Mouse (Mus musculus): ENCODE data around the gene Fermt1. TPM values are rescaled to one million over a fixed set of nuclear protein-coding genes. Genes with fewer than 3 reads are reported as not detected.

The Fermt1 gene
- polyA plus RNA-seq, 1 experiment from 2014 or later: 62.8 TPM

DNA sequence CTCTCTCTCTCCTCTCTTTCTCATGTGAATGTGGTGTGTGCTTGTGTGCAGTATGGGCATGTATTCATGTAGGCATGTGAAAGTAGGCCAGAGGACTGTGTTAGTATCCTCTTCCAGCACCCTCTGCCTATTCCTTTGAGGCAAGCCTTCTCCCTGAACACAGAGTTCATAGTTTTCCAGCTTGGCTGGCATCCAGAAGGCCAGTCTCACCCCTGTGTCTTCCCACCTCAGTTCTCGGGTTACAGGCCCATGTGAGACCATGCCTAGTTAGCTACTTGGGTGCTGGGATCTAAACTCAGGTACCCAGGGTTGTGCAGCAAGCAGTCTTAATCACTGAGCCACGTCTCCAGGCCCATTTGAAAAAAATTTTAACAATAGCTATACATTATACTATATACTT is 17.8 kb downstream of the Fermt1 start:
- H3K36me3 ChIP-seq (ENCODE audit: control insufficient read depth, insufficient read depth, low read length): no peaks in the 10 kb centered on the region
- DNase-seq (ENCODE audit: low spot score) (peak; percentile 13), ATAC-seq (ENCODE audit: low FRiP score, low TSS enrichment) (no peak)
- no peaks in the 10 kb centered on the region for H3K9me3 ChIP-seq (ENCODE audit: control insufficient read depth, low read length)
- no peaks in the 10 kb centered on the region for H3K27me3 ChIP-seq (ENCODE audit: control insufficient read depth, insufficient read depth, low read length)
- H3K9ac ChIP-seq (ENCODE audit: low read length): no peak overlapping the region
- no peaks in the 10 kb centered on the region for H3K4me1 ChIP-seq (replicated peaks; ENCODE audit: control insufficient read depth, insufficient read depth)
- WGBS: 36% methylated on average over 2 of the region's 2 CpGs
- H3K27ac ChIP-seq (replicated peaks): no peak overlapping the region
- no peak overlapping the region for H3K4me3 ChIP-seq (ENCODE audit: low read depth, low read length)
- H3K4me2 ChIP-seq (replicated peaks; ENCODE audit: low read depth): no peak overlapping the region
- TF ChIP-seq CTCF (IDR thresholded peaks at IDR 0.05; ENCODE audit: low read depth): no peak
- no peak for TF ChIP-seq EP300 (optimal IDR thresholded peaks at IDR 0.05)

DNA sequence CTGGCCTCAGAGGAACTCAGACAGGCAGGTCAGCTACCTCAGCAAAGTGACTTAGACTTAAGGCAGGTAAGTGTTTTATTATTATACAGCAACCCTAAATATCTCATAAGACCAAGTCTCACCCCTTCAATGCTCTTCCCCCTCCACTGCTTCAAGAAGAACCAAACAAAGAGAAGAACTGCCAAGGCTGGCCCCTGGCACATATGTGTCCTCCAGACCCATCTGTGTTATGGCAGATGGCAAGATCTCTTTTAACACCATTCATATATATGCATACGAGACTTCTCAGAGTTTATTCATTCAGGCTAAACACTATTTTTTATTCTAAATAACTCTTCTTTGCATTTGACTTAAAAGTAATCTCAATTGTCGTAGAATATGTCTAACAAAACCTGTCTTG is 18.4 kb downstream of the Fermt1 start:
- no peak for TF ChIP-seq EP300 (optimal IDR thresholded peaks at IDR 0.05)
- TF ChIP-seq CTCF (IDR thresholded peaks at IDR 0.05; ENCODE audit: low read depth): no peak
- Histone ChIP-seq H3K27ac (replicated peaks) (no peak overlapping the region), H3K9me3 (ENCODE audit: control insufficient read depth, low read length) (no peaks in the 10 kb centered on the region), H3K36me3 (ENCODE audit: control insufficient read depth, insufficient read depth, low read length) (no peaks in the 10 kb centered on the region), H3K9ac (ENCODE audit: low read length) (no peak overlapping the region), H3K4me1 (replicated peaks; ENCODE audit: control insufficient read depth, insufficient read depth) (no peaks in the 10 kb centered on the region), H3K4me3 (ENCODE audit: low read depth, low read length) (no peak overlapping the region), H3K27me3 (ENCODE audit: control insufficient read depth, insufficient read depth, low read length) (no peaks in the 10 kb centered on the region), H3K4me2 (replicated peaks; ENCODE audit: low read depth) (no peak overlapping the region)
- WGBS: 71% methylated on average over 2 of the region's 2 CpGs
- peak; percentile 7 for DNase-seq (ENCODE audit: low spot score)
- no peak for ATAC-seq (ENCODE audit: low FRiP score, low TSS enrichment)

DNA sequence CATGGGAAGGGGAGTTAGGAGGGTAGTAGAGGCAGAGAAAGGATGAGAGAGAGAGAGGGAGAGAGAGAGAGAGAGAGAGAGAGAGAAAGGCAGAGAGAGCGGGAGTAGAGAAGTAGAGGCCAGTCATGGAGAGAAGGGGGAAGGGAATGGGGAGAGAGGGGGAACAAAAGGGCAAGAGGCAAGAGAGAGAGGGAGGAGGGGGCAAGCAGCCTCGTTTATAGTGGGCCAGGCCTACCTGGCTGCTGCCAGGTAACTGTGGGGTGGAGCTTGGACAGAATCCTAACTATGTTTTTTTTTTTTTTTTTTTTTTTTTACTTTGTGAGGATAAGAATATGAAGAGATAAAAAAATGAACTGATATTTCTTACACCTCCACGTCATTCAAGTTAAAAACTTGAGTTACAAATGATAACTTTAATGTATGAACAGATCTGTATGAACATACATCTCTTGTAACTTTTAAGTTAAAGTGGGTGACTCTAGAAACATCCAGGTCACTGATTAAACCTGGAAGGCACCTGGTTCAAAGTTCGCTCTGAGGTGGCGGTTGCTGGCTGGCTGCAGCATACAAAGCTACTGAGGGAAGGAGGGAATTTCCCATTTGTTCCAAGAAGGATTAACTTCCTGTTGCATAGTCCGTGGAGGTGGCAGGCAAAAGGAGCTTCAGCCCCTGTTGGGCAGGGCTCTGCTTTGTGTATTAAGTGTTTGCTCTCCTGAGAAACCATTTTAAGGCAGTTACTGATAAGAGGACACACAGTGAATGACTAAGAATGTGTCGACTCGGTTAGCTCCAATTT is 22.2 kb downstream of the Fermt1 start:
- peak; percentile 83 for DNase-seq (ENCODE audit: low spot score)
- ATAC-seq (ENCODE audit: low FRiP score, low TSS enrichment): peak; percentile 95
- H3K4me1 ChIP-seq (replicated peaks; ENCODE audit: control insufficient read depth, insufficient read depth): no peaks in the 10 kb centered on the region
- H3K4me3 ChIP-seq (ENCODE audit: low read depth, low read length): no peak overlapping the region
- H3K27me3 ChIP-seq (ENCODE audit: control insufficient read depth, insufficient read depth, low read length): no peaks in the 10 kb centered on the region
- no peak overlapping the region for H3K9ac ChIP-seq (ENCODE audit: low read length)
- no peaks in the 10 kb centered on the region for H3K9me3 ChIP-seq (ENCODE audit: control insufficient read depth, low read length)
- 29% methylated on average over 8 of the region's 8 CpGs for WGBS
- H3K36me3 ChIP-seq (ENCODE audit: control insufficient read depth, insufficient read depth, low read length): no peaks in the 10 kb centered on the region
- no peak for TF ChIP-seq CTCF (IDR thresholded peaks at IDR 0.05; ENCODE audit: low read depth)
- no peak for TF ChIP-seq EP300 (optimal IDR thresholded peaks at IDR 0.05)
- H3K27ac ChIP-seq (replicated peaks): peak overlapping the region; percentile 81
- no peak overlapping the region for H3K4me2 ChIP-seq (replicated peaks; ENCODE audit: low read depth)

DNA sequence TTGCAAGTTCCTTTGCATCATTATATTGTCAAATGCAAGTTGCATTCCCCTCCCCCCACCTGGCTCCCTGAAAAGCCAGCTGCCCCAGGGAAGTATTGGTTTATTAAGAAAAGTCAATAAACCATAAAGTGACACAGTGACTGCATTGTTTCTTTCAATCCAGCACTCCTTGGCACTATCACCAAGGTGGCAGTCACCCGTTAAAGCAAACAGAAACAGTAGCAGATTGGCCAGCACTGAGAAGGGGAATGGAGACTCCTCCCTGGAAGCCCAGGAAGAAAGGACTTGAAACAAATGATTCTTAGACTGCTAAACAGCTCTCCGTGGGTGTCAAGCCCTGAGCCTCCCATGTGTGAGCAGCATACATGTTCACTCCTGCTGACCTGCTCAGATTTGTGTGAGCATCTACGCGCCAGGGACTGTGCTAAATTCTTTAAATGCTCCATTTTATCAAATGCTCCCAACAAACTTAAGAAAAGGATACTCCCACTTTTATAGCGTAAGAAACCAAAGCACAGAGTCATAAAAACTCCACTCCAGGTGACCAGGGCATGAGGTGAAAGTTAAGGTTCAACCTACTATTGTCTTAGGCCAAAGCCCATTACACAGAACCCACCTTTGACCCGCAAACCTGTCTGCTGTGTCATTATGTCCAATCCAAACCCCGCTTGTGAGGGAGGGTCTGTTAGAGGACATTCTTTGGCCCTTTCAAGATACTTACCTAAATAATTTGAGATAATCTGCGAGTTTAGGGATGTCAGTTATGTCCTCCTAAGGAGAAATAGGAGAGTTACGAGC is 23.4 kb downstream of the Fermt1 start:
- TF ChIP-seq CTCF (IDR thresholded peaks at IDR 0.05; ENCODE audit: low read depth) (no peak), EP300 (optimal IDR thresholded peaks at IDR 0.05) (no peak)
- H3K36me3 ChIP-seq (ENCODE audit: control insufficient read depth, insufficient read depth, low read length): no peaks in the 10 kb centered on the region
- ATAC-seq (ENCODE audit: low FRiP score, low TSS enrichment): peak; percentile 91
- H3K4me1 ChIP-seq (replicated peaks; ENCODE audit: control insufficient read depth, insufficient read depth): no peaks in the 10 kb centered on the region
- H3K9me3 ChIP-seq (ENCODE audit: control insufficient read depth, low read length): no peaks in the 10 kb centered on the region
- H3K4me2 ChIP-seq (replicated peaks; ENCODE audit: low read depth): no peak overlapping the region
- no peak overlapping the region for H3K9ac ChIP-seq (ENCODE audit: low read length)
- WGBS: 53% methylated on average over 9 of the region's 9 CpGs
- peak overlapping the region; percentile 81 for H3K27ac ChIP-seq (replicated peaks)
- peak; percentile 85 for DNase-seq (ENCODE audit: low spot score)
- no peaks in the 10 kb centered on the region for H3K27me3 ChIP-seq (ENCODE audit: control insufficient read depth, insufficient read depth, low read length)
- no peak overlapping the region for H3K4me3 ChIP-seq (ENCODE audit: low read depth, low read length)

DNA sequence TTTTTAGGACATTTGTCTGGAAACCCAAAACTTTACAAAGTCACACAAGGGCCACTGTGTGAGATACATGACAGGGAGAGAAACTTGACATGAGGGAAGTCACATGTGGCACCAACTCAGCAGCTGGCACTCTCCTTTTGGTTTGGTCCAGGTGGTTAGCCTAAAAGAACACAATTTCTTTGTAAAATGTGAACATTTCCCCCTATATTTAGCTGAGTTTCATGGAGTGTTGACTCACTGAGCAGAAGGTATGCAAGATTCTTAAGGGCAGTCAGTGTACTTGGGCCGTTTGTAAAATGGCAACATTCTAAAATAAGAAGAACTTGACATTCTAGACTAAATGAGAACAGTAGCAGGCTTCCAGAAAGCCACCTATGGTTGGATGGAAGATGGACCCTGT is 30.9 kb downstream of the Fermt1 start:
- no peaks in the 10 kb centered on the region for H3K4me1 ChIP-seq (replicated peaks; ENCODE audit: control insufficient read depth, insufficient read depth)
- ATAC-seq (ENCODE audit: low FRiP score, low TSS enrichment) (no peak), DNase-seq (ENCODE audit: low spot score) (no peak)
- no peak overlapping the region for H3K4me3 ChIP-seq (ENCODE audit: low read depth, low read length)
- no peaks in the 10 kb centered on the region for H3K27me3 ChIP-seq (ENCODE audit: control insufficient read depth, insufficient read depth, low read length)
- no peak overlapping the region for H3K27ac ChIP-seq (replicated peaks)
- no peak overlapping the region for H3K9ac ChIP-seq (ENCODE audit: low read length)
- no peak for TF ChIP-seq CTCF (IDR thresholded peaks at IDR 0.05; ENCODE audit: low read depth)
- no peak for TF ChIP-seq EP300 (optimal IDR thresholded peaks at IDR 0.05)
- no peaks in the 10 kb centered on the region for H3K36me3 ChIP-seq (ENCODE audit: control insufficient read depth, insufficient read depth, low read length)
- WGBS: 58% methylated on average over 1 of the region's 1 CpGs
- no peak overlapping the region for H3K4me2 ChIP-seq (replicated peaks; ENCODE audit: low read depth)
- no peaks in the 10 kb centered on the region for H3K9me3 ChIP-seq (ENCODE audit: control insufficient read depth, low read length)

DNA sequence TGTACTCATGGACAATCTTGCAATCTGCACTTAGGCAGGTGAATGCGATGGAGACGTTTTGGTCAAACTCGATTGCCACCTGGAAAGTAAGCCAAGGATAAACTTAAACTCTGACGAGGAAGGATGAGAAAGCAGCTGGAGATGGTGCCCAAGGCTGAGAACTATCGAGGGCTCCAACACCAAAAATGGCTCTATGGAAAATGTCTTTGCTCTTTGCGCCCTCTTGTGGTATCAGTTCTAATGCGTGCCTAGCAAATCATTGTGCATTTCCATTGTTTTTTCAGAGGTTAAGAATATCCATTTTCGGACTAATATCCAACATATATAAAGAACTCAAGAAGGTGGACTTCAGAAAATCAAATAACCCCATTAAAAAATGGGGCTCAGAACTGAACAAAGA is 38.9 kb downstream of the Fermt1 start:
- H3K4me3 ChIP-seq (ENCODE audit: low read depth, low read length): no peak overlapping the region
- no peaks in the 10 kb centered on the region; the same call in 1 of the 2 replicates for H3K36me3 ChIP-seq (ENCODE audit: control insufficient read depth, insufficient read depth, low read length)
- ATAC-seq (ENCODE audit: low FRiP score, low TSS enrichment) (no peak), DNase-seq (ENCODE audit: low spot score) (no peak)
- no peak overlapping the region for H3K4me2 ChIP-seq (replicated peaks; ENCODE audit: low read depth)
- H3K4me1 ChIP-seq (replicated peaks; ENCODE audit: control insufficient read depth, insufficient read depth): no peaks in the 10 kb centered on the region
- no peaks in the 10 kb centered on the region for H3K27me3 ChIP-seq (ENCODE audit: control insufficient read depth, insufficient read depth, low read length)
- H3K9ac ChIP-seq (ENCODE audit: low read length): no peak overlapping the region
- no peaks in the 10 kb centered on the region for H3K9me3 ChIP-seq (ENCODE audit: control insufficient read depth, low read length)
- peak; percentile 69 for TF ChIP-seq CTCF (IDR thresholded peaks at IDR 0.05; ENCODE audit: low read depth)
- no peak for TF ChIP-seq EP300 (optimal IDR thresholded peaks at IDR 0.05)
- WGBS: 29% methylated on average over 8 of the region's 8 CpGs
- H3K27ac ChIP-seq (replicated peaks): no peak overlapping the region
